Mouse (Mus musculus) neural tube, embryonic 14.5 days (tissue): ENCODE measurements around the gene Gpi1. TPM values are rescaled to one million over a fixed set of nuclear protein-coding genes. Genes with fewer than 3 reads are reported as not detected.

ENCODE experiments used
- ATAC-seq: fragments of 200-750 bp; cut with Nextera tagmentation; 2 replicates; pipeline ENCODE4 v1.8.0; 2017; ENCODE audit warnings: low read depth, mild to moderate bottlenecking, moderate TSS enrichment, moderate library complexity
- H3K27ac ChIP-seq: fragments of 300-500 bp; sonication (generic); 2 replicates; pipeline ENCODE4 v1.5.1; 2014; ENCODE audit warnings: low read depth, mild to moderate bottlenecking, control low read depth, low read length, moderate library complexity, mixed read lengths
- H3K27me3 ChIP-seq: fragments of 300-500 bp; sonication (generic); 2 replicates; pipeline ENCODE4 v1.6.1; 2014; ENCODE audit warnings: low read length; ENCODE audit not compliant: control insufficient read depth, insufficient read depth
- H3K36me3 ChIP-seq: fragments of 300-500 bp; sonication (generic); 2 replicates; pipeline ENCODE4 v1.6.1; 2014; ENCODE audit warnings: low read length, mixed read lengths; ENCODE audit not compliant: control insufficient read depth, insufficient read depth
- H3K4me1 ChIP-seq: fragments of 300-500 bp; sonication (generic); 2 replicates; pipeline ENCODE4 v1.6.1; 2014; ENCODE audit warnings: low read length; ENCODE audit not compliant: control insufficient read depth, insufficient read depth
- H3K4me2 ChIP-seq: fragments of 300-500 bp; sonication (generic); 2 replicates; pipeline ENCODE4 v1.6.1; 2014; ENCODE audit warnings: mild to moderate bottlenecking, low read depth, low read length, control low read depth
- H3K4me3 ChIP-seq: fragments of 300-500 bp; sonication (generic); 2 replicates; pipeline ENCODE4 v1.5.1; 2014; ENCODE audit warnings: low read depth, low read length, control low read depth, mixed read lengths
- H3K9ac ChIP-seq: fragments of 300-500 bp; sonication (generic); replicated peaks from 2 replicates; pipeline ENCODE4 v1.6.1; 2014; ENCODE audit warnings: low read depth, mild to moderate bottlenecking, control low read depth, low read length, mixed read lengths
- H3K9me3 ChIP-seq: fragments of 300-500 bp; sonication (generic); 2 replicates; pipeline ENCODE4 v1.6.1; 2016; ENCODE audit warnings: low read length; ENCODE audit not compliant: control insufficient read depth
- WGBS: fragments of 180-500 bp; shearing (Covaris S2); extraction: QIAGEN DNeasy Blood & Tissue Kit; methylation state at CpG from one replicate; pipeline ENCODE4 v1.1.7; 2014; 5-methylcytosine and 5-hydroxymethylcytosine counted together
- polyA plus RNA-seq: library from polyadenylated mRNA; unstranded; fragments of >200 nt; fragmentation: Nextera tagmentation; extraction: Ambion mirVana; gene quantifications from 2 replicates; pipeline ENCODE4 v1.2.1, GENCODE M21; 2014

The Gpi1 gene
- polyA plus RNA-seq, 1 experiment from 2014 or later: 273 TPM

- WGBS: 95% methylated on average over 6 of the region's 6 CpGs
- Histone ChIP-seq H3K4me1 (peaks cover 8% of the 10 kb centered on the region; the same call in 1 of the 2 replicates), H3K4me2 (no peak overlapping the region), H3K27ac (no peak overlapping the region), H3K9ac (no peak overlapping the region), H3K36me3 (peaks cover 33% of the 10 kb centered on the region), H3K27me3 (no peaks in the 10 kb centered on the region), H3K4me3 (no peak overlapping the region), H3K9me3 (no peaks in the 10 kb centered on the region)
- ATAC-seq: no peak
Observed at GRCm38 (mm10) chr7:34224308-34224707, 5.8 kb downstream of the Gpi1 start.

- no peaks in the 10 kb centered on the region for H3K27me3 ChIP-seq
- H3K27ac ChIP-seq: no peak overlapping the region
- H3K36me3 ChIP-seq: peaks cover 44% of the 10 kb centered on the region
- no peak for ATAC-seq
- no peak overlapping the region for H3K9ac ChIP-seq
- WGBS: 96% methylated on average over 10 of the region's 10 CpGs
- no peak overlapping the region for H3K4me2 ChIP-seq
- no peaks in the 10 kb centered on the region for H3K9me3 ChIP-seq
- H3K4me1 ChIP-seq: no peaks in the 10 kb centered on the region
- no peak overlapping the region for H3K4me3 ChIP-seq
Observed at GRCm38 (mm10) chr7:34222340-34222739, 7.8 kb downstream of the Gpi1 start.

- H3K27me3 ChIP-seq: no peaks in the 10 kb centered on the region
- H3K9me3 ChIP-seq: no peaks in the 10 kb centered on the region
- no peak overlapping the region for H3K4me3 ChIP-seq
- no peak for ATAC-seq
- peaks cover 43% of the 10 kb centered on the region for H3K36me3 ChIP-seq
- 92% methylated on average over 9 of the region's 9 CpGs for WGBS
- H3K4me2 ChIP-seq: no peak overlapping the region
- H3K4me1 ChIP-seq: no peaks in the 10 kb centered on the region
- no peak overlapping the region for H3K9ac ChIP-seq
- H3K27ac ChIP-seq: no peak overlapping the region
Observed at GRCm38 (mm10) chr7:34221594-34222250, 8.4 kb downstream of the Gpi1 start.

GRCm38 (mm10) chr7:34218496-34218895, 11.6 kb downstream of the Gpi1 start:
- Histone ChIP-seq H3K4me3 (no peak overlapping the region), H3K36me3 (peaks cover 52% of the 10 kb centered on the region), H3K9ac (no peak overlapping the region), H3K4me1 (no peaks in the 10 kb centered on the region), H3K27me3 (no peaks in the 10 kb centered on the region), H3K4me2 (no peak overlapping the region), H3K27ac (no peak overlapping the region), H3K9me3 (no peaks in the 10 kb centered on the region)
- WGBS: 77% methylated on average over 1 of the region's 1 CpGs
- no peak for ATAC-seq

GRCm38 (mm10) chr7:34216474-34216873, 13.7 kb downstream of the Gpi1 start:
- no peak for ATAC-seq
- Histone ChIP-seq H3K9me3 (no peaks in the 10 kb centered on the region), H3K4me3 (no peak overlapping the region), H3K27me3 (no peaks in the 10 kb centered on the region), H3K4me1 (no peaks in the 10 kb centered on the region), H3K9ac (no peak overlapping the region), H3K27ac (no peak overlapping the region), H3K36me3 (peaks cover 56% of the 10 kb centered on the region), H3K4me2 (no peak overlapping the region)
- WGBS: 95% methylated on average over 10 of the region's 10 CpGs

GRCm38 (mm10) chr7:34215481-34215880, 14.7 kb downstream of the Gpi1 start:
- no peaks in the 10 kb centered on the region for H3K27me3 ChIP-seq
- no peak overlapping the region for H3K4me3 ChIP-seq
- WGBS: 90% methylated on average over 9 of the region's 9 CpGs
- peaks cover 49% of the 10 kb centered on the region for H3K36me3 ChIP-seq
- ATAC-seq: no peak
- no peaks in the 10 kb centered on the region for H3K9me3 ChIP-seq
- no peak overlapping the region for H3K27ac ChIP-seq
- no peak overlapping the region for H3K9ac ChIP-seq
- no peaks in the 10 kb centered on the region for H3K4me1 ChIP-seq
- H3K4me2 ChIP-seq: no peak overlapping the region

- no peaks in the 10 kb centered on the region for H3K9me3 ChIP-seq
- ATAC-seq: no peak
- H3K4me2 ChIP-seq: no peak overlapping the region
- H3K4me3 ChIP-seq: no peak overlapping the region
- H3K9ac ChIP-seq: no peak overlapping the region
- H3K27ac ChIP-seq: no peak overlapping the region
- 95% methylated on average over 8 of the region's 8 CpGs for WGBS
- H3K27me3 ChIP-seq: no peaks in the 10 kb centered on the region
- H3K36me3 ChIP-seq: peaks cover 51% of the 10 kb centered on the region
- H3K4me1 ChIP-seq: no peaks in the 10 kb centered on the region
Observed at GRCm38 (mm10) chr7:34214644-34215043, 15.5 kb downstream of the Gpi1 start.

- no peak overlapping the region for H3K27ac ChIP-seq
- H3K36me3 ChIP-seq: peaks cover 55% of the 10 kb centered on the region
- no peaks in the 10 kb centered on the region for H3K27me3 ChIP-seq
- no peak for ATAC-seq
- H3K4me1 ChIP-seq: no peaks in the 10 kb centered on the region
- no peak overlapping the region for H3K4me3 ChIP-seq
- H3K9me3 ChIP-seq: no peaks in the 10 kb centered on the region
- H3K4me2 ChIP-seq: no peak overlapping the region
- no peak overlapping the region for H3K9ac ChIP-seq
- 94% methylated on average over 7 of the region's 7 CpGs for WGBS
Observed at GRCm38 (mm10) chr7:34213281-34213680, 16.9 kb downstream of the Gpi1 start.

- Histone ChIP-seq H3K9me3 (no peaks in the 10 kb centered on the region), H3K9ac (no peak overlapping the region), H3K4me3 (no peak overlapping the region), H3K27ac (no peak overlapping the region), H3K36me3 (peaks cover 70% of the 10 kb centered on the region), H3K4me1 (no peaks in the 10 kb centered on the region), H3K27me3 (no peaks in the 10 kb centered on the region), H3K4me2 (no peak overlapping the region)
- no peak for ATAC-seq
- 95% methylated on average over 9 of the region's 9 CpGs for WGBS
Observed at GRCm38 (mm10) chr7:34208027-34208745, 21.9 kb downstream of the Gpi1 start.
